Comparison of ENCODE assay signal across 9 mouse cellular contexts in genomic region chr9:122047962-122048625, GRCm38 (mm10). TPM values are rescaled to one million over a fixed set of nuclear protein-coding genes. Genes with fewer than 3 reads are reported as not detected.
DNase-seq lines count a peak whose midpoint lies in the region; ATAC-seq and TF ChIP-seq lines count a peak whose summit lies in the region.
"Had no signal": no experiment of that assay in that cellular context is flagged by ENCODE, and none has a peak within 500 bp of the region (broad histone marks: within the 10 kb centered on the region; RNA-seq: fewer than 3 reads in every experiment).

No protein-coding gene starts in this region.

- DNase-seq in intestine, embryonic 14.5 days (ENCODE audit: low spot score): peak; percentile 72
- peak; percentile 41 for DNase-seq in embryo, embryonic 10.5 days (ENCODE audit: low spot score)
- DNase-seq in right cerebral cortex, postnatal 10 days (ENCODE audit: low spot score in 2 of 2): peak; percentile 53 to 58
- no peak for DNase-seq in urinary bladder, postnatal 36 days (ENCODE audit: low spot score in 2 of 2)
- no peak for DNase-seq in B cell, adult 2 months

- no peaks in the 10 kb centered on the region for H3K36me3 ChIP-seq in intestine, embryonic 14.5 days (ENCODE audit: control insufficient read depth, insufficient read depth, low read length)
- H3K36me3 ChIP-seq in intestine, postnatal 0 days (ENCODE audit: control insufficient read depth, insufficient read depth): no peaks in the 10 kb centered on the region
- H3K36me3 ChIP-seq in hindbrain, embryonic 16.5 days (ENCODE audit: control insufficient read depth, insufficient read depth, low read length): no peaks in the 10 kb centered on the region
- no peaks in the 10 kb centered on the region for H3K36me3 ChIP-seq in kidney, embryonic 15.5 days

- peaks cover 12% of the 10 kb centered on the region; the same call in 1 of the 2 replicates for H3K4me1 ChIP-seq in intestine, embryonic 14.5 days (replicated peaks; ENCODE audit: control insufficient read depth, insufficient read depth, low read length)
- H3K4me1 ChIP-seq in intestine, postnatal 0 days (replicated peaks; ENCODE audit: control insufficient read depth, insufficient read depth, low read length): no peaks in the 10 kb centered on the region
- no peaks in the 10 kb centered on the region for H3K4me1 ChIP-seq in hindbrain, embryonic 16.5 days (ENCODE audit: control insufficient read depth, insufficient read depth, low read depth, low read length)
- H3K4me1 ChIP-seq in kidney, embryonic 15.5 days: no peaks in the 10 kb centered on the region

- H3K27ac ChIP-seq in intestine, embryonic 14.5 days (ENCODE audit: low read depth): peak overlapping the region; percentile 0; the same call in 1 of the 2 replicates
- H3K27ac ChIP-seq in intestine, postnatal 0 days (ENCODE audit: low read depth, low read length): no peak overlapping the region
- H3K27ac ChIP-seq in hindbrain, embryonic 16.5 days (ENCODE audit: low read depth, low read length): peak overlapping the region; percentile 46
- H3K27ac ChIP-seq in kidney, embryonic 15.5 days: no peak overlapping the region

- no peak for TF ChIP-seq CTCF in intestine, postnatal 0 days (IDR thresholded peaks at IDR 0.05; ENCODE audit: low read depth)

- no peak overlapping the region for H3K9ac ChIP-seq in intestine, embryonic 14.5 days (ENCODE audit: low read length)
- H3K9ac ChIP-seq in intestine, postnatal 0 days (ENCODE audit: low read depth, low read length): no peak overlapping the region
- H3K9ac ChIP-seq in hindbrain, embryonic 16.5 days (ENCODE audit: low read depth, low read length): 0 out of 2 replicates have a peak overlapping the region, but pooled peaks have one; percentile 25
- no peak overlapping the region for H3K9ac ChIP-seq in kidney, embryonic 15.5 days

- no peak overlapping the region for H3K4me3 ChIP-seq in intestine, embryonic 14.5 days (ENCODE audit: low read depth, low read length)
- no peak overlapping the region for H3K4me3 ChIP-seq in intestine, postnatal 0 days (ENCODE audit: low read depth, low read length)
- no peak overlapping the region for H3K4me3 ChIP-seq in hindbrain, embryonic 16.5 days (ENCODE audit: low read length)
- no peak overlapping the region for H3K4me3 ChIP-seq in kidney, embryonic 15.5 days (replicated peaks)
- H3K4me3 ChIP-seq: erythroblast, embryonic 14.5 days had no signal

- WGBS in intestine, embryonic 14.5 days: 17% methylated on average over 8 of the region's 8 CpGs
- WGBS in intestine, postnatal 0 days: 55% methylated on average over 8 of the region's 8 CpGs
- 48% methylated on average over 8 of the region's 8 CpGs for WGBS in hindbrain, embryonic 16.5 days
- 53% methylated on average over 8 of the region's 8 CpGs for WGBS in kidney, embryonic 15.5 days

- H3K9me3 ChIP-seq in intestine, embryonic 14.5 days (ENCODE audit: control insufficient read depth, low read length): no peaks in the 10 kb centered on the region
- no peaks in the 10 kb centered on the region for H3K9me3 ChIP-seq in intestine, postnatal 0 days (ENCODE audit: control insufficient read depth)
- H3K9me3 ChIP-seq in hindbrain, embryonic 16.5 days (ENCODE audit: control insufficient read depth, low read length): no peaks in the 10 kb centered on the region
- no peaks in the 10 kb centered on the region for H3K9me3 ChIP-seq in kidney, embryonic 15.5 days (replicated peaks)

- peak; percentile 83; the same call in 1 of the 2 replicates for ATAC-seq in intestine, embryonic 14.5 days (replicated peaks; ENCODE audit: low FRiP score, low TSS enrichment, low read depth)
- ATAC-seq in intestine, postnatal 0 days: no peak
- ATAC-seq in hindbrain, embryonic 16.5 days: peak; percentile 79
- no peak for ATAC-seq in kidney, embryonic 15.5 days (replicated peaks; ENCODE audit: low FRiP score)

- H3K27me3 ChIP-seq in intestine, embryonic 14.5 days (replicated peaks; ENCODE audit: control insufficient read depth, insufficient read depth, low read length): no peaks in the 10 kb centered on the region
- H3K27me3 ChIP-seq in intestine, postnatal 0 days (replicated peaks; ENCODE audit: control insufficient read depth, insufficient read depth, low read length): no peaks in the 10 kb centered on the region
- no peaks in the 10 kb centered on the region for H3K27me3 ChIP-seq in hindbrain, embryonic 16.5 days (replicated peaks; ENCODE audit: control insufficient read depth, insufficient read depth, low read length)
- H3K27me3 ChIP-seq in kidney, embryonic 15.5 days: no peaks in the 10 kb centered on the region

- no peak overlapping the region for H3K4me2 ChIP-seq in intestine, embryonic 14.5 days (ENCODE audit: low read length)
- no peak overlapping the region for H3K4me2 ChIP-seq in intestine, postnatal 0 days (replicated peaks; ENCODE audit: low read depth)
- H3K4me2 ChIP-seq in hindbrain, embryonic 16.5 days (ENCODE audit: low read length): no peak overlapping the region
- H3K4me2 ChIP-seq in kidney, embryonic 15.5 days: no peak overlapping the region

RNA-seq across cellular contexts. Expression of gene Pomgnt2, which starts 51.2 kb away (rescaled TPM):
- 12.8 and 13.2 TPM in 2 replicates for polyA plus RNA-seq in intestine, embryonic 14.5 days (2014; fragmentation: Nextera tagmentation; extraction: Ambion mirVana)
- polyA plus RNA-seq in intestine, postnatal 0 days (2015; fragmentation: Nextera tagmentation; extraction: Ambion mirVana): 5.7 and 7.3 TPM in 2 replicates
- polyA plus RNA-seq in hindbrain, embryonic 16.5 days (2015; fragmentation: Nextera tagmentation; extraction: Ambion mirVana): 41.7 and 43.5 TPM in 2 replicates
- polyA plus RNA-seq in kidney, embryonic 15.5 days (2015; fragmentation: Nextera tagmentation; extraction: Ambion mirVana): 14.7 and 17.1 TPM in 2 replicates

Comparison
In these comparisons a context has a peak if more than half of its experiments do, and no peak if none do; other contexts are left out.
1. ATAC-seq: peak in intestine, embryonic 14.5 days (single experiment) and hindbrain, embryonic 16.5 days (single experiment); none in intestine, postnatal 0 days (single experiment) and kidney, embryonic 15.5 days (single experiment).
2. H3K27ac ChIP-seq: peak in intestine, embryonic 14.5 days (single experiment) and hindbrain, embryonic 16.5 days (single experiment); none in intestine, postnatal 0 days (single experiment) and kidney, embryonic 15.5 days (single experiment).
3. DNase-seq: peak in intestine, embryonic 14.5 days (single experiment), embryo, embryonic 10.5 days (single experiment) and right cerebral cortex, postnatal 10 days (2 of 2); none in urinary bladder, postnatal 36 days (0 of 2) and B cell, adult 2 months (0 of 2).